Mouse (Mus musculus) spleen, postnatal 10 days (tissue): ENCODE measurements around the gene Lbp.

Experiments
- DNase-seq, 2 experiments: peaks; one replicate each; pipeline ENCODE4 v3.0.0; 2021 to 2022; ENCODE audit warnings: low spot score in 2 of 2

Lbp gene

GRCm38 (mm10) chr2:158305948-158306695 is at the start of gene Lbp:
Gene Lbp, plus strand, starts transcription at chr2:158306493.
- no peak for DNase-seq

GRCm38 (mm10) chr2:158256894-158257293 is 49.4 kb upstream of the Lbp start:
- no peak for DNase-seq

- DNase-seq, result peak; percentile 9 to 51
Measured at GRCm38 (mm10) chr2:158258005-158258418, 48.3 kb upstream of the Lbp start, which contains the start of gene Bpi. Gene Bpi, plus strand, starts transcription at chr2:158258094.

GRCm38 (mm10) chr2:158258781-158259180 is 47.5 kb upstream of the Lbp start:
- DNase-seq, result peak; percentile 38 to 73

- DNase-seq, result no peak
Measured at GRCm38 (mm10) chr2:158259498-158259897, 46.8 kb upstream of the Lbp start.

- no peak for DNase-seq
Measured at GRCm38 (mm10) chr2:158264877-158265276, 41.4 kb upstream of the Lbp start.

GRCm38 (mm10) chr2:158270017-158270416 is 36.3 kb upstream of the Lbp start:
- no peak for DNase-seq

- no peak for DNase-seq
Measured at GRCm38 (mm10) chr2:158273646-158274045, 32.6 kb upstream of the Lbp start.

GRCm38 (mm10) chr2:158275349-158275748 is 30.9 kb upstream of the Lbp start:
- DNase-seq, result peak in 1 of 2 experiments; percentile 38

GRCm38 (mm10) chr2:158275811-158276210 is 30.5 kb upstream of the Lbp start:
- DNase-seq, result no peak

GRCm38 (mm10) chr2:158276451-158276850 is 29.8 kb upstream of the Lbp start:
- no peak for DNase-seq

GRCm38 (mm10) chr2:158276878-158277277 is 29.4 kb upstream of the Lbp start:
- no peak for DNase-seq

GRCm38 (mm10) chr2:158279656-158280055 is 26.6 kb upstream of the Lbp start:
- DNase-seq, result no peak

- DNase-seq, result peak in 1 of 2 experiments; percentile 24
Measured at GRCm38 (mm10) chr2:158281497-158282205, 24.6 kb upstream of the Lbp start.

- DNase-seq, result no peak
Measured at GRCm38 (mm10) chr2:158283136-158283535, 23.2 kb upstream of the Lbp start.

GRCm38 (mm10) chr2:158283771-158284170 is 22.5 kb upstream of the Lbp start:
- DNase-seq, result no peak

GRCm38 (mm10) chr2:158284571-158284970 is 21.7 kb upstream of the Lbp start:
- DNase-seq, result peak; percentile 24 to 61

- DNase-seq, result no peak
Measured at GRCm38 (mm10) chr2:158285655-158286054, 20.6 kb upstream of the Lbp start.

- DNase-seq, result no peak
Measured at GRCm38 (mm10) chr2:158295700-158296099, 10.6 kb upstream of the Lbp start.

GRCm38 (mm10) chr2:158299203-158299602 is 7.1 kb upstream of the Lbp start:
- no peak for DNase-seq

GRCm38 (mm10) chr2:158299731-158300130 is 6.6 kb upstream of the Lbp start:
- DNase-seq, result no peak

GRCm38 (mm10) chr2:158302807-158303206 is 3.5 kb upstream of the Lbp start:
- no peak for DNase-seq

GRCm38 (mm10) chr2:158306696-158307049 is 380 bp downstream of the Lbp start:
- DNase-seq, result no peak
